Mouse (Mus musculus): ENCODE measurements around the gene Gm10377.
"Not testable (repeated sequence)": the region's sequence is repeated elsewhere in the genome, so short reads cannot be mapped to it uniquely, and the experiment has no call there.

Gene Gm10377

DNA sequence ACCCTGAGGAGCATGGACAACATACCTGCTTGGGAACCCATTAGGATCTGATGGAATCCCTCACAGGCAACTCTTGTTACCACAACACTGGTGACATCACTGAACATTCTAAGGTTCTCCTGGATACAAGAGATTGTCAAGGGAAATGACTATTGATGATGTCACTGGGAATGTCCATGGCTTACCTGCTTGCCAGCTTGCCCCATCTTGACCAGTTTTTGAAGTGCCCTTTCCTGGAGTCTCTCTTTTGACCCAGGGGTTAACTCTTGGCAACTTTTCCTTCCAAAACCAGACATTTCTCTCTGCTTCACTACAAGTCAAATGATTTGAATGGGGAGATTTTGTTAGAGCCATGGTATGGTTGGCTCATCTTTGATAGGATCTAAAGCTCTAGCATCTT, at the start of gene Gm10377:
Gene Gm10377, minus strand, starts transcription at position 101 of the 400 bp plus-strand sequence.
- DNase-seq (ENCODE audit: low read depth in 2 of 2, low spot score in 2 of 2) = not testable (repeated sequence)

DNA sequence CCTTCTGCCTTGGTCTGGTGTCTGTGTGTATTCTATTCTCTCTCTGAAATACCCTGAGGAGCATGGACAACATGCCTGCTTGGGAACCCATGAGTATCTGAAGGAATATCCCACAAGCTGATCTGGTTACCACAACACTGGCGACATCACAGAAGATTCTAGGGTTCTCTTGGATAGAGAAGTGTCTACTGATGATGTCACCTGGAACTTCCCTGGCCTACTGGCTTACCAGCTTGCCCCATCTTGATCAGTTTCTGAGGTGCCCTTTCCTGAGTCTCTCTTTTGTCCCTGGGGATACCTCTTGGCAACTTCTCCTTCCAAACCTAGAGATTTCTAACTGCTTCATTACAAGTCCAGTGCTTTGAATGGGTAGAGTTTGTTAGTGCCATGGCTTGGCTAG, 29.1 kb downstream of the Gm10377 start, which contains the start of gene Gm3015:
Gene Gm3015, minus strand, starts transcription at position 101 of the 400 bp plus-strand sequence.
- not testable (repeated sequence) for DNase-seq (ENCODE audit: low read depth in 2 of 2, low spot score in 2 of 2)
